Mouse (Mus musculus) megakaryocyte, embryonic 14.5 days (primary cell): Measurements from ENCODE around the gene Tmem131l.

ENCODE experiments used
- FLI1 ChIP-seq: IDR thresholded peaks from 2 replicates; pipeline ENCODE4 v1.6.1; 2012; ENCODE audit warnings: low read length, inconsistent platforms, mixed read lengths
- GATA1 ChIP-seq: IDR thresholded peaks from 3 replicates; pipeline ENCODE4 v1.6.1; 2012; ENCODE audit warnings: mixed read lengths, low read length, inconsistent platforms, borderline replicate concordance

- TF ChIP-seq GATA1 (no peak), FLI1 (no peak)
These were observed 190.6 kb downstream of the Tmem131l start for GRCm38 (mm10) chr3:83849341-83849740.
